In the genomic region with DNA sequence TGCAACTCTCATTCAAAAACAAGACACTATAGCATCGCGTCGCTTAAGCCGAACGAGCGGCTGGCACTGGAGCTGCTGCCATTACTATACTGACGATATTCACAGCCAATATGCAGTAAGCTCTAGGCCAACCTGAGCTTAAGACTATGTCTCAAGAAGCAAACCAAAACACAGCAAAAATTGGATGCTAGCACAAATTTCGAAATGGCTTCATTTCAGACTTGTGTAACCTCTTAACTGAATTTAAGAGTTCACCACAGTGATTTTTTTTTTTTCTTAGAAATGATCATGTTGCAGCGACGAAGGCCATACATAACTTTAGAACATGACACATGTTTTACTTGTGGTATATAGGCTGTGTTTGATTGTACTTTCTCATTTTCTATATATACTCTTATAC, we compare ENCODE assay signal across 10 mouse cellular contexts.
"Had no signal": no experiment of that assay in that cellular context is flagged by ENCODE, and none has a peak within 500 bp of the region (broad histone marks: within the 10 kb centered on the region; RNA-seq: fewer than 3 reads in every experiment).

No protein-coding gene starts in this region.

- DNase-seq: retina, postnatal 1 day; right cerebral cortex, adult 18-20 months; right cerebral cortex, postnatal 14 days; right cerebral cortex, postnatal 25 days; right cerebral cortex, postnatal 4 days; thymus, adult 18-20 months; thymus, adult 2 months; thymus, postnatal 14 days; thymus, postnatal 25 days; thymus, postnatal 36 days had no signal
